Mouse (Mus musculus) heart, embryonic 11.5 days (tissue): Measurements from ENCODE around the gene Palld. TPM values are rescaled to one million over a fixed set of nuclear protein-coding genes. Genes with fewer than 3 reads are reported as not detected.
A peak's percentile ranks its signal among the peaks of the same experiment; 100 is the strongest.

Source experiments
- ATAC-seq: fragments of 200-750 bp; cut with Nextera tagmentation; replicated peaks from 2 replicates; pipeline ENCODE4 v1.8.0; 2017; ENCODE audit warnings: moderate library complexity; ENCODE audit not compliant: insufficient number of reproducible peaks, low FRiP score, low TSS enrichment
- H3K27ac ChIP-seq: fragments of 300-500 bp; sonication (generic); 2 replicates; pipeline ENCODE4 v1.5.1; 2014; ENCODE audit warnings: mild to moderate bottlenecking, low read depth, low read length
- H3K27me3 ChIP-seq: fragments of 300-500 bp; sonication (generic); 2 replicates; pipeline ENCODE4 v1.6.1; 2014; ENCODE audit warnings: mild to moderate bottlenecking, low read length, mixed read lengths; ENCODE audit not compliant: control insufficient read depth, insufficient read depth
- H3K36me3 ChIP-seq: fragments of 300-500 bp; sonication (generic); 2 replicates; pipeline ENCODE4 v1.6.1; 2014; ENCODE audit warnings: mild to moderate bottlenecking, low read length, moderate library complexity, mixed read lengths; ENCODE audit not compliant: control insufficient read depth, insufficient read depth
- H3K4me1 ChIP-seq: fragments of 300-500 bp; sonication (generic); 2 replicates; pipeline ENCODE4 v1.6.1; 2014; ENCODE audit warnings: low read length; ENCODE audit not compliant: control insufficient read depth, insufficient read depth
- H3K4me2 ChIP-seq: fragments of 300-500 bp; sonication (generic); 2 replicates; pipeline ENCODE4 v1.6.1; 2014; ENCODE audit warnings: mild to moderate bottlenecking, moderate library complexity
- H3K4me3 ChIP-seq: fragments of 300-500 bp; sonication (generic); 2 replicates; pipeline ENCODE4 v1.5.1; 2014; ENCODE audit warnings: low read depth, low read length
- H3K9ac ChIP-seq: fragments of 300-500 bp; sonication (generic); 2 replicates; pipeline ENCODE4 v1.6.1; 2014; ENCODE audit warnings: mild to moderate bottlenecking, low read depth, low read length, moderate library complexity
- H3K9me3 ChIP-seq: fragments of 300-500 bp; sonication (generic); replicated peaks from 2 replicates; pipeline ENCODE4 v1.6.1; 2016; ENCODE audit warnings: low read length; ENCODE audit not compliant: control insufficient read depth
- WGBS: fragments of 180-500 bp; shearing (Covaris S2); extraction: QIAGEN DNeasy Blood & Tissue Kit; methylation state at CpG from one replicate; pipeline ENCODE4 v1.1.7; 2014; ENCODE audit not compliant: insufficient replicate concordance; 5-methylcytosine and 5-hydroxymethylcytosine counted together
- polyA plus RNA-seq: library from polyadenylated mRNA; unstranded; fragments of >200 nt; fragmentation: Nextera tagmentation; extraction: Ambion mirVana; gene quantifications from 2 replicates; pipeline ENCODE4 v1.2.1, GENCODE M21; 2014

Palld gene
- polyA plus RNA-seq, 1 experiment from 2014 or later, result 157 TPM

DNA sequence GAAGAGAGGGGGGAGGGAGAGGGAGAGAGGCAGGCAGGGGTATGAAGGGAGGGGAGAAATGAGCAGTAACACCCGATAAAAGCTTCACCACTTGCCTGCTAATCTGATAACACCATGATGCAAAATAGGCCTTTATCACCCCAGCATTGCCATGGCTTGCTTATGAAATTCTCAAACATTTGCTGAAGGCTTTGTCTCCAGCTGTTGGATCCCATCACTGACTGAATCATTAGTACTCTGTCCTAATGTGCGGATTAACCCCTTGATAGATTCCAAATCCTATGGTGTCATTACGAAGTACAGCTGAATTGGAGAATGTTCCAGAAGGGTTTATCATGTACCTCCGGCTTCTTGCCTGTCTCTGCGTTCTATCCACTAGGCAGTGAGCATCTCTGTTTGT, 55.0 kb downstream of the Palld start:
- peaks cover 2% of the 10 kb centered on the region; the same call in 1 of the 2 replicates for H3K36me3 ChIP-seq
- H3K9ac ChIP-seq, result no peak overlapping the region
- H3K4me1 ChIP-seq, result peaks cover 23% of the 10 kb centered on the region
- H3K27me3 ChIP-seq, result no peaks in the 10 kb centered on the region
- H3K4me3 ChIP-seq, result no peak overlapping the region
- ATAC-seq, result no peak
- 55% methylated on average over 5 of the region's 5 CpGs for WGBS
- no peak overlapping the region for H3K27ac ChIP-seq
- H3K9me3 ChIP-seq, result no peaks in the 10 kb centered on the region
- H3K4me2 ChIP-seq, result no peak overlapping the region

DNA sequence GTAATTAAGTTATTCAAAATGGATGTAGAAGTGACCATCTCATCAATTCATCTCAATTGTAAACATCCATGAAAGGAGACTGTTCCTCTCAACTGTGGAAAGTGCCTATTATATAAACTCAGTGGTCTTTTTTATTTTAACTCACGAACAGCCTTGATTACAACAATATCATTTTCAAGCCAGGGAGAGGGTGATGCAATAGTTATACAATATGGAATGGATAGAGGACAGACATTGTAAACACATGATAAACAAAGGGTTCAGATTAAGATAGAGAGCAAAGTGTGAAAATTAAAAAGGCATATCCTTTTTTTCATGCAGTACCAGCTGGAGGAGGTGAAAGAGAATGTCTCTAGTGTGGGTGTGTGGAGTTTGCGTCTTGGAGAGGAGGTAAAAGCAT, 57.5 kb downstream of the Palld start:
- 81% methylated on average over 2 of the region's 2 CpGs for WGBS
- no peak for ATAC-seq
- Histone ChIP-seq H3K27me3 (no peaks in the 10 kb centered on the region), H3K27ac (no peak overlapping the region), H3K9me3 (no peaks in the 10 kb centered on the region), H3K4me1 (peaks cover 19% of the 10 kb centered on the region), H3K4me2 (no peak overlapping the region), H3K9ac (no peak overlapping the region), H3K36me3 (peaks cover 2% of the 10 kb centered on the region; the same call in 1 of the 2 replicates), H3K4me3 (no peak overlapping the region)

DNA sequence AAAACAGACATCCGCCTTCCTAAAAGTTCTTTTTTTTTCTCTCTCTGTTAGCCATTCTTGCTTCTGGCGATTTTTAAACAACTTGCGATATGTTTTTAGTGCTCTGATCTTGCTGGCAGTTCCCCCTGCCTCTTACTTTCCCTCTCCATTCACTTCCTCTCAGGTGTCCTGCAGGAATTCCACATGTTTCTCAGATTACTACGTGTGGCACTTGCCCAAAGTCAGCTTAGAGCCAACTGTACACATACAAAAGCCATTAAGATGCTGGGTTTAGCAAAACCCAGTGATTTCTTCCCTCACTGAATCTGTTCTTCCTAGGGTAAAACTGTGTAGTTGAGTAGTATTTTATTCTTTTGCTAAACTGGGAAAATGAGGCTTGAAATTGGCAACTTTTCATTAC, 57.9 kb downstream of the Palld start:
- no peaks in the 10 kb centered on the region for H3K9me3 ChIP-seq
- no peak overlapping the region for H3K27ac ChIP-seq
- no peak overlapping the region for H3K4me3 ChIP-seq
- ATAC-seq, result no peak
- no peaks in the 10 kb centered on the region for H3K27me3 ChIP-seq
- no peak overlapping the region for H3K9ac ChIP-seq
- H3K36me3 ChIP-seq, result peaks cover 2% of the 10 kb centered on the region; the same call in 1 of the 2 replicates
- 67% methylated on average over 4 of the region's 4 CpGs for WGBS
- no peak overlapping the region for H3K4me2 ChIP-seq
- peaks cover 19% of the 10 kb centered on the region for H3K4me1 ChIP-seq

DNA sequence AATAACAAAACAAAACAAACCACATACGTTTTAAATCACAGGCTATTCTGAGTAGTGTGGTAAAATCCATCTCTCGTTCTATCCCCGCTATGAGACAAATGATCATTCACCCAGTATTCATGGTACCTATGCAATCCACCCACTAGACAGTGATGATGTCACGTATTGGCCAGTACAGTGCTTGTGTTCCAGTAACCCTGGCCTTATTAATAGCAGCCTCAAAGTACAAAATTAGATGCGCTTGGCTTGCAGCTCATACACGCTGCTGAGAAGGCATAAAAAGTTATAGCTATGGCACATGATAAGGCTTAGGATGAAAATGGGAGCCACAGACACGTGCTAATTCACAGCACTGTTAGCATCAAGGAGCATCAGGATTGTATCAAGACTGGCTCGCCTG, 58.7 kb downstream of the Palld start:
- H3K27ac ChIP-seq, result no peak overlapping the region
- peaks cover 2% of the 10 kb centered on the region; the same call in 1 of the 2 replicates for H3K36me3 ChIP-seq

DNA sequence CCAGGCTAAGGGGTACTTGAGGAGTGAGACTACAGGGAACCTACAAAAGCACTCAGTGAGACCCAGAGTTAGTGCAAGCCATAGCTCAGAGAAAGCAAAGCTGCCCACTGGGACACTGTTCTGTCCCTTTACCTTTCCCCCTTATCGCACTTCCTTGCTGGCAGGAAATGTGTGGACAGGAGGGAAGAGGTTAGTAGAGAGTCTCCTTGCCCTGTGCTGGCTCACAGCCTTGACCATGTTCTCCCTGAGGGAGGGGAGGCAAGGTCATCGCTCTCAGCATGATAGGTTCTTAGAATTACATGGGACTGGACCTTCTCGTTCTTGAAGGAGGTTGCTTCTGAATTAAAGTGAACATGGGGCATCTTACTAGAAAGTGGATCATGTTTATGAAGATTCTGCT, 69.3 kb downstream of the Palld start:
- Histone ChIP-seq H3K4me3 (no peak overlapping the region), H3K9me3 (no peaks in the 10 kb centered on the region), H3K9ac (no peak overlapping the region), H3K27me3 (no peaks in the 10 kb centered on the region), H3K4me2 (no peak overlapping the region), H3K36me3 (no peaks in the 10 kb centered on the region), H3K27ac (no peak overlapping the region), H3K4me1 (peaks cover 33% of the 10 kb centered on the region)
- ATAC-seq, result no peak
- WGBS, result 70% methylated on average over 3 of the region's 3 CpGs

More for the DNA sequence above, 58.7 kb downstream of the Palld start:
- Histone ChIP-seq H3K4me1 (peaks cover 12% of the 10 kb centered on the region), H3K9me3 (no peaks in the 10 kb centered on the region), H3K27me3 (no peaks in the 10 kb centered on the region), H3K9ac (no peak overlapping the region), H3K4me2 (no peak overlapping the region), H3K4me3 (no peak overlapping the region)
- 81% methylated on average over 8 of the region's 8 CpGs for WGBS
- no peak for ATAC-seq

- no peak overlapping the region for H3K27ac ChIP-seq
- H3K4me1 ChIP-seq, result peaks cover 33% of the 10 kb centered on the region
- ATAC-seq, result no peak
- no peaks in the 10 kb centered on the region for H3K9me3 ChIP-seq
- no peaks in the 10 kb centered on the region for H3K27me3 ChIP-seq
- WGBS, result 52% methylated on average over 4 of the region's 4 CpGs
- H3K36me3 ChIP-seq, result no peaks in the 10 kb centered on the region
- no peak overlapping the region for H3K9ac ChIP-seq
- no peak overlapping the region for H3K4me2 ChIP-seq
- H3K4me3 ChIP-seq, result no peak overlapping the region
Measured at GRCm38 (mm10) chr8:61831944-61832343, 70.5 kb downstream of the Palld start.

GRCm38 (mm10) chr8:61830821-61831220, 71.7 kb downstream of the Palld start:
- Histone ChIP-seq H3K9me3 (no peaks in the 10 kb centered on the region), H3K27ac (no peak overlapping the region), H3K9ac (no peak overlapping the region), H3K4me3 (no peak overlapping the region), H3K4me1 (peaks cover 31% of the 10 kb centered on the region), H3K4me2 (no peak overlapping the region), H3K27me3 (no peaks in the 10 kb centered on the region), H3K36me3 (no peaks in the 10 kb centered on the region)
- no peak for ATAC-seq
- WGBS, result 24% methylated on average over 6 of the region's 6 CpGs

GRCm38 (mm10) chr8:61824563-61824962, 77.9 kb downstream of the Palld start:
- no peak overlapping the region for H3K4me3 ChIP-seq
- H3K36me3 ChIP-seq, result no peaks in the 10 kb centered on the region
- WGBS, result 46% methylated on average over 3 of the region's 3 CpGs
- no peaks in the 10 kb centered on the region for H3K9me3 ChIP-seq
- H3K4me1 ChIP-seq, result 0 out of 2 replicates have a peak, but pooled peaks cover 3% of the 10 kb centered on the region
- no peak overlapping the region for H3K9ac ChIP-seq
- H3K4me2 ChIP-seq, result no peak overlapping the region
- no peaks in the 10 kb centered on the region for H3K27me3 ChIP-seq
- 0 out of 2 replicates have a peak overlapping the region, but pooled peaks have one; percentile 15 for H3K27ac ChIP-seq
- no peak for ATAC-seq

- Histone ChIP-seq H3K36me3 (no peaks in the 10 kb centered on the region), H3K4me2 (no peak overlapping the region), H3K4me1 (0 out of 2 replicates have a peak, but pooled peaks cover 3% of the 10 kb centered on the region), H3K27ac (no peak overlapping the region), H3K4me3 (no peak overlapping the region), H3K9me3 (no peaks in the 10 kb centered on the region), H3K9ac (no peak overlapping the region), H3K27me3 (no peaks in the 10 kb centered on the region)
- 69% methylated on average over 5 of the region's 5 CpGs for WGBS
- no peak for ATAC-seq
Measured at GRCm38 (mm10) chr8:61823157-61823556, 79.3 kb downstream of the Palld start.
